Mouse (Mus musculus) limb, embryonic 10.5 days (tissue): ENCODE results near the gene Aanat. TPM values are rescaled to one million over a fixed set of nuclear protein-coding genes. Genes with fewer than 3 reads are reported as not detected.
"Not testable (repeated sequence)": the region's sequence is repeated elsewhere in the genome, so short reads cannot be mapped to it uniquely, and the experiment has no call there.

Experiments used
- DNase-seq: peaks from one replicate; pipeline ENCODE4 v3.0.0-alpha.2; 2017; ENCODE audit warnings: low spot score
- H3K27ac ChIP-seq: fragments of 300-500 bp; sonication (generic); 2 replicates; pipeline ENCODE4 v1.5.1; 2016; ENCODE audit warnings: mild to moderate bottlenecking
- H3K27me3 ChIP-seq: fragments of 300-500 bp; sonication (generic); 2 replicates; pipeline ENCODE4 v1.6.1; 2016; ENCODE audit warnings: low read depth, mild to moderate bottlenecking; ENCODE audit not compliant: poor library complexity, severe bottlenecking
- H3K36me3 ChIP-seq: fragments of 300-500 bp; sonication (generic); 2 replicates; pipeline ENCODE4 v1.6.1; 2016; ENCODE audit warnings: mild to moderate bottlenecking, moderate library complexity
- H3K4me1 ChIP-seq: fragments of 300-500 bp; sonication (generic); 2 replicates; pipeline ENCODE4 v1.6.1; 2016
- H3K4me3 ChIP-seq: fragments of 300-500 bp; sonication (generic); 2 replicates; pipeline ENCODE4 v1.5.1; 2016; ENCODE audit warnings: mild to moderate bottlenecking, moderate library complexity
- H3K9me3 ChIP-seq: fragments of 300-500 bp; sonication (generic); replicated peaks from 2 replicates; pipeline ENCODE4 v1.6.1; 2016; ENCODE audit warnings: mild to moderate bottlenecking
- WGBS: fragments of 180-500 bp; shearing (Covaris S2); methylation state at CpG from one replicate; pipeline ENCODE4 v1.1.7; 2016; 5-methylcytosine and 5-hydroxymethylcytosine counted together
- polyA plus RNA-seq: library from polyadenylated mRNA; unstranded; fragments of >200 nt; fragmentation: Nextera tagmentation; extraction: Ambion mirVana; gene quantifications from 2 replicates; pipeline ENCODE4 v1.2.1, GENCODE M21; 2016

The Aanat gene
- polyA plus RNA-seq, 1 experiment from 2014 or later: not detected

DNA sequence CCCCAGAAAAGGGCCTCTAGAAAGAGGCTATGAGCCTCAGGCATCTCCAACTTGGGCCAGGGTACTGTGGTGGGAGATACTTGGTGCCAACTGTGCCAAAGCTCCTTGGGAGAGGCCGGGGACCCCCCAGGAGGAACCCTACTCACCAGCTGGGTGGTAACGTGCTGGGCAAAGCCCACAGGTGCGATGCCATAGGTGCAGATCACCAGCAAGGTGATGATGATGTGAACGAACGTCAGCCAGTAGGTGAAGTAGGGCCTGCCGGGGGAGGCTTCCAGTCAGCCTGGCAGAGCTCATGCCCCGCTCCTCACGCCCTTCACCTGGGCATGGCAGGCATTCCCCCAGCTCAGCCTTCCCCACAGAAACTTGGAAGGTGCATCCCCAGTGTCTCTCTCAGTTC, 15.8 kb downstream of the Aanat start:
- Histone ChIP-seq H3K27ac (no peak overlapping the region), H3K4me1 (peaks cover 9% of the 10 kb centered on the region; the same call in 1 of the 2 replicates), H3K4me3 (no peak overlapping the region), H3K27me3 (no peaks in the 10 kb centered on the region), H3K9me3 (no peaks in the 10 kb centered on the region), H3K36me3 (peaks cover 36% of the 10 kb centered on the region)
- DNase-seq: no peak
- WGBS: 85% methylated on average over 8 of the region's 8 CpGs

DNA sequence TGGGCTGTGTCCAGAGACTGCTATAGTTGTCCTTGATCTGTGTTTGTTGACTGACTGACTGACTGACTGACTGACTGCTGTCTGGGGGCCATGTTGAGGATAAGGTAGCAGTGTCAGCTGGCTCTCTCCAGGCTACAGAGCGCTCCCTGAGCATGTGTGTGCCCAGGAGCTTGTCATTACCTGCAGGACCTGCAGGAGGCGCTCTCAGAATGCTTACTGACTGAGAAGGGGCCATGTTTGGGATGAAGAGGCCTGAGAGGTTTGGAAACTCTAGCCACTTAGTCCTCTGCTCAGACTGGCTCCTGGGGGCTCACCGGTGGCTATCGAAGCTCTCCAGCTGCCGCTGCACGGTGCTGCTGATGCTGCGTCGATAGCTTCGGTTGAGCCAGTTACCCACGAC, 17.1 kb downstream of the Aanat start:
- WGBS: 91% methylated on average over 10 of the region's 10 CpGs
- peaks cover 14% of the 10 kb centered on the region for H3K4me1 ChIP-seq

DNA sequence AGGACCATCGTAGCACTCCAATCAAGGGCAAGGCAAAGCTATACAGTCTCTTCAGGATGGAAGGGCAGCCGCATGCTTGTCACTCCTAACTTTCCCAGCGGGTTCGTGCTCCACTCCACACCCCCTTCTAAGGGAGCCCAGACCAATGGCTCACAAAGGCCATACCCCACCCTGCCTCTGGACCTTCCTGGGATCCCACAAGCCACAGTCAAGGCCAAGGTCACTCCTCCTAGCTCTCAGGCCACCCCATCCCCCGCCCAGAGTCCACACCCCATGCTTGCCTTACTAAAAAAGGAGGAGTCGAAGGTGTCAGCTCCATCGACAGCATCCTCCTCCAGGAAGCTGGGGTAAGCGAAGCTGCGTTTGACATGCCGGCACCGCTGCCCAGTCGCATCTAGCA, 17.9 kb downstream of the Aanat start:
- Histone ChIP-seq H3K27me3 (no peaks in the 10 kb centered on the region), H3K27ac (no peak overlapping the region; the same call in 1 of the 2 replicates), H3K36me3 (peaks cover 30% of the 10 kb centered on the region), H3K9me3 (no peaks in the 10 kb centered on the region), H3K4me3 (no peak overlapping the region), H3K4me1 (peaks cover 20% of the 10 kb centered on the region)
- DNase-seq: no peak
- WGBS: 89% methylated on average over 12 of the region's 12 CpGs

More for the DNA sequence above, 17.1 kb downstream of the Aanat start:
- Histone ChIP-seq H3K36me3 (peaks cover 38% of the 10 kb centered on the region), H3K27me3 (no peaks in the 10 kb centered on the region), H3K27ac (no peak overlapping the region), H3K4me3 (no peak overlapping the region), H3K9me3 (no peaks in the 10 kb centered on the region)
- DNase-seq: no peak

DNA sequence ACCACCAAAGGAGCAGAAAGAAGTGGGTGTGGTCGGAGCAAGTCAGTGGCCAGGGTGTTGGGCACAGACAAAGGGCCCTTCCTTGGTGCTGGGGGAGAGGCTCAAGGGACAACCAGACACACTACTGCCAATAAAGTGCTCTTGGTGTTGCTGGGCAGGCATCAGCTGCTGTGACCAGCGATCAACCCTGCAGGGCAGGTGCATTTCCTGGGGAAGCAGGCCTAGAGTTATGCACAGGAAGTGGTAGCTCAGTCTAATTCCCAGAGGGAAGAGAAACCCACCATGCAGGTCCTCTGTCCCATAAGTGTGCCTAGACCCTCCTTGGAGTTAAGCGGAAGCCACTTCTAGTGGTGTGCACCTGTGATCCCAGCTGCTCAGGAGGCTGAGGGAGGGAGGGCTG, 21.5 kb downstream of the Aanat start:
- WGBS: 98% methylated on average over 3 of the region's 3 CpGs
- H3K36me3 ChIP-seq: peaks cover 20% of the 10 kb centered on the region
- H3K4me3 ChIP-seq: no peak overlapping the region
- DNase-seq: no peak
- H3K4me1 ChIP-seq: peaks cover 32% of the 10 kb centered on the region
- H3K27me3 ChIP-seq: no peaks in the 10 kb centered on the region
- H3K27ac ChIP-seq: no peak overlapping the region; the same call in 1 of the 2 replicates
- H3K9me3 ChIP-seq: no peaks in the 10 kb centered on the region

DNA sequence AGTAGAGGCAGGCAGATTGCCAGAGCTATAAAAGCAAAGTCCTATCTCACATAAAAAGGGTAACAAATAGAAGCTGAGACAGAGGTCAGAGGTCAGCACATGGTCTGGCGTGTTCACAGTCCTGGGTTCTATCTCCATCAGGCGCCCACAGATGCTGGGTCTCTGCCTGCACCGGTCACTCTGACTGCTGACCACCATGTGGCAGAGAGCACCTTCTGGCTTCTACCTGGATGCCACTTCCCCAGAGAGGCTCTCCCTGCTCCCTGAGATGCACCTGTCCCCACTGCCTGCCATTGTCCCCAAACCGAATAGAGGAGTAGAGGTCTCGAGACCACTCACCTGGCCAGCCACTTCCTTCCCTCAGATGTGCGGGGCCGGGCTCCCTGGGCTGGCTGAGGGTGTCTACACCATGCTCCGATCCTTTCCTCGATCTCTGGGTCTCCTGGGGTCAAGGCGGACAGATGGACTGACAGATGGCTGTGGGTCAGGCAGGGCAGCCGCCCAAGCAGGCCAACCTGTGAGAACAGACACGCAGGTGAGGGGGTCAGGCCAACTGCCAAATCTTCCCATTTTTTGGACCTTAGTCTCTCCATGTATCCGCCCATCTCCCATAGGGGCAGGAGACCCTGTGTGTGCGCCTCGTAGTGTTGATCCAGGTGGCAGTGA, 23.9 kb downstream of the Aanat start:
- Histone ChIP-seq H3K9me3 (no peaks in the 10 kb centered on the region), H3K36me3 (peaks cover 10% of the 10 kb centered on the region; the same call in 1 of the 2 replicates), H3K27ac (no peak overlapping the region), H3K27me3 (no peaks in the 10 kb centered on the region), H3K4me1 (peaks cover 37% of the 10 kb centered on the region), H3K4me3 (no peak overlapping the region)
- 77% methylated on average over 15 of the region's 15 CpGs for WGBS
- no peak for DNase-seq

DNA sequence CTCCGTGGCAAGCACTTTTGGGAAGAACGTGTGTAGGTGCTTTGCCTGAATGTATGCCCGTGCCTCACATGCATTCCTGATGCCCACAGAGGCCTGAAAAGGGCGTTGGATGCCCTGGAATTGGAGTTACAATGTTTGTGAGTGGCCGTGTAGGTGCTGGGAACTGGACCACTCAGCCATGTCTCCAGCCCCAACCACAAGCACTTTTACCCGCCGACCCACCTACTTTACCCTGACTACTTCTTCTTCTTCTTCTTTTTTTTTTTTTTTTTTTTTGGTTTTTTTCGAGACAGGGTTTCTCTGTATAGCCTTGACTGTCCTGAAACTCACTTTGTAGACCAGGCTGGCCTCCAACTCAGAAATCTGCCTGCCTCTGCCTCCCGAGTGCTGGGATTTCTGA, 24.9 kb downstream of the Aanat start:
- not testable (repeated sequence) for H3K27me3 ChIP-seq
- H3K4me1 ChIP-seq: peaks cover 47% of the 10 kb centered on the region
- 84% methylated on average over 9 of the region's 9 CpGs for WGBS

DNA sequence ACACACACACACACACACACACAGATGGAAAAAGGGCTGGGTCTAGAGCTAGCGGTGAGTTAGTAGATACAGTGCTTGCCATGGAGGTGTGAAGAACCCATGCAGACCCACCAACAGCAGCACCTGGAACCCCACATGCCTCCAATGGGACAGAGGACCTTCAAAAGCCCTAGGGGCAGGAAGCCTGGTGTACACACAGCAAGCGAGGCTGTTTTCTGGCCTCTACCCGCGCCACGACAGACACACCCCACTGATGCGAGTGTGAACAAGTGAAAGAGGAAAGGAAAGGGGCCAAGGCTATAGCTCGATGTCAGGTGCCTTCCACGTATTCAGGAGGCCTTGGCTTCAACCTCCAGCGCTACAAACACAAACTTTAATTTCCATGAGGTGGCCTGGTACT, 25.7 kb downstream of the Aanat start:
- 92% methylated on average over 9 of the region's 9 CpGs for WGBS
- H3K9me3 ChIP-seq: no peaks in the 10 kb centered on the region
- H3K4me3 ChIP-seq: no peak overlapping the region
- no peak for DNase-seq
- peaks cover 4% of the 10 kb centered on the region; the same call in 1 of the 2 replicates for H3K36me3 ChIP-seq
- no peak overlapping the region for H3K27ac ChIP-seq
- H3K27me3 ChIP-seq: no peaks in the 10 kb centered on the region
- peaks cover 50% of the 10 kb centered on the region for H3K4me1 ChIP-seq

More for the DNA sequence above, 24.9 kb downstream of the Aanat start:
- not testable (repeated sequence) for H3K9me3 ChIP-seq, H3K27ac ChIP-seq, H3K4me3 ChIP-seq, H3K36me3 ChIP-seq, DNase-seq

DNA sequence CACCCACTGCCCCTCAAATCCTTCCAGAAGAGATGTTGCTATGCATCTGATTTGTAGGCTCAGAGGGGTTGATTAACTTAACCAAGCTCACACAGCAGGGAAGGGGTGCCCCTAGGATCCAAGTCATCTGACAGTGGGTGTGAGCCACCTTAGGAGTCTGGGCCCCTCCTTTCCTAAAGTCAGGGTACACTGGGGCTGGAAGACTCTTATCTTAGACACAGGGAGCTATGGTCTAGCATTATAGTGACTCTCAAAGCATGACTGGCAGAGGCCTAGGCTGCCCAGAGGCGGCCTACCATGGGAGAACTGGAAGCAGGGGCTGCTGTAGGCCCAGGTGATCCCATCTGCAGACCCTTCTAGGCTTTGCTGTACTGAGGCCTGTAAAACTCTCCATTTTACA, 26.3 kb downstream of the Aanat start:
- WGBS: 84% methylated on average over 1 of the region's 1 CpGs
- Histone ChIP-seq H3K27ac (no peak overlapping the region), H3K36me3 (no peaks in the 10 kb centered on the region), H3K4me1 (peaks cover 52% of the 10 kb centered on the region), H3K9me3 (no peaks in the 10 kb centered on the region), H3K4me3 (no peak overlapping the region), H3K27me3 (no peaks in the 10 kb centered on the region)
- no peak for DNase-seq

DNA sequence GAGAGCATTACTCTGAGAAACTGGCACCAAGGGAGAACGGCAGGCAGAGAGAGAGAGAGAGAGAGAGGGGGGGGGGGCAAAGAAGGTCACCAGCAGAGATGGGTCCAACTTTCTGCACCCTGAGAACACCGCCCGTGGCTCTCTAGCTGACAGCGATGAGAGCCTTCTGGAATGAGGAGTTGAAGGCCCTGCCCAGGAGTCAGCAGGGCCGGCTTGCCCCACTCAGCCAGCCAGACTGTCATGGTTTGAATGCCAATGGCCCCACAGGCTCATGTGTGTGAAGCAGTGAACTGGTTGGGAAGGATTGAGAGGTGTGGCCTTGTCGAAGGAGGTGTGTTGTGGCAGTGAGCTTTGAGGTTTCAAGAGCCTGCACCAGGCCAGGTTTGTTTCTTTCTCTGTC, 27.0 kb downstream of the Aanat start:
- Histone ChIP-seq H3K27me3 (no peaks in the 10 kb centered on the region), H3K4me3 (no peak overlapping the region), H3K9me3 (no peaks in the 10 kb centered on the region), H3K27ac (no peak overlapping the region), H3K4me1 (peaks cover 55% of the 10 kb centered on the region), H3K36me3 (no peaks in the 10 kb centered on the region)
- DNase-seq: no peak
- WGBS: 93% methylated on average over 6 of the region's 6 CpGs

DNA sequence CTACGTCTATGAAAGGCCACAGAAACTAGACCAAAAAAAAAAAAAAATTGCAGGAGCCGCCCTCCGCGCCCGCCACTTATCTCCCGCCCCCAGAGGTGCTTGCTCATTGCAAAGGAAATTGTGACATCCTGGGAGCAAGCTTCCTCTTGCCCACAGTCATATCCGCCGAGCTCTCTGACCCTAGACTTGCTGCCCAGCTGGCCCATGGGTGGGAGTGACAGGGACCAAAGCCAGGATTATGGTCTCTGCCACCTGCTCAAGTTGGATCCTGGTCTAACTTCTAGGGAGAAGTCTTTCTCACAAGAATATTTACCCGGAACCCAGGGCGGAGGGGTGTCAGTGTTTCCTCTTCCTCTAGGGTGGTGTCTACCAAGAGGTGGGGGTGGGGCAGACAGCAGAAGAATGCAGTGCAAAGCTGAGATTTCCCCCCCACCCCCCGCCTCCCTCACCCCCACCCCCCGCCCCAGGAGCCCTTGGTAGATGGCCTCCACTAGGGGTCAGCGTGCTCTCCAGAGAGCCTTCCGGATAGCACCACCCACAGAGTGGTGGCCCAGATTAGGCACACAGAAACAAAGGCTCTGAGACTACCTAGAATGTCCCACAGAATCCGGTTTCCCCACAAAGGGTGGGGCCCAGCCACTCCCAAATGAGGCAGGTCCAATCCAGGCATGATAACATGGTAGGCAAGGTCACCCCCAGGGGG, 29.7 kb downstream of the Aanat start:
- H3K27me3 ChIP-seq: peaks cover 6% of the 10 kb centered on the region; the same call in 1 of the 2 replicates
- H3K4me3 ChIP-seq: no peak overlapping the region
- no peak for DNase-seq
- H3K36me3 ChIP-seq: no peaks in the 10 kb centered on the region
- H3K27ac ChIP-seq: 0 out of 2 replicates have a peak overlapping the region, but pooled peaks have one; percentile 3
- peaks cover 63% of the 10 kb centered on the region for H3K4me1 ChIP-seq
- H3K9me3 ChIP-seq: no peaks in the 10 kb centered on the region
- 52% methylated on average over 15 of the region's 15 CpGs for WGBS

DNA sequence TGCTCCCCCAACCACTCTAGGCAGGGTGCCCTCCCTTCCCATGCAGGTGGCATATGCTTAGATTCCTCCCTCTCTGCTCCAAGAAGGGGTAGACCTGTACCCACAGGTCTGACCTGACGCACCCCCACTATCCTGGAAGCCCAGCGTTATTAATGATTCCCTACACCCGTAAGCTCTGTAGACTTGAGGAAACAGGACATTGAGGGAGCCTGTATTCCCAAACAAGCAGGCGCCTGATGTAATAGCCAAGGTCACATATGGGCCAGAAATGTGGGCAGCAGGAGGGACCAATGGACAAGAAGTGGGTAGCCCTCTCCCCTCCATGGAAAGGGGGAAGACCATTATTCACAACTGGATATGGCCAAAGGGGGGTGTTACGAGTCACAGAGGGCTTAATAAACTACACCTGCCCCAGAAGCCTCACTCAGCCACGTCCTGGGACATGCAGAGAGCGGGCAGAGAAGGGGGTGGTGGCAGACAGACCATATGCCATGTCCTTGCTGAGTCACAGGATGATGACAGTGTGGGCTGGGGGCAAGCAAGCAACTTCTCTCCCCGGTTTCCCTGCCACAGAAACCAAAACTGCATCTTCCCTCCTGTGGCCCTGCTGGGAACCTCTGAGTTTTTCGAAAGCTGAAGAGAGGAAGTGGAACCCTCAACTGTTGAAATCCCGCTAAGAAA, 30.3 kb downstream of the Aanat start:
- DNase-seq: no peak
- no peak overlapping the region for H3K4me3 ChIP-seq
- no peaks in the 10 kb centered on the region for H3K9me3 ChIP-seq
- H3K4me1 ChIP-seq: peaks cover 70% of the 10 kb centered on the region
- H3K27me3 ChIP-seq: peaks cover 9% of the 10 kb centered on the region; the same call in 1 of the 2 replicates
- 0 out of 2 replicates have a peak overlapping the region, but pooled peaks have one; percentile 3 for H3K27ac ChIP-seq
- no peaks in the 10 kb centered on the region for H3K36me3 ChIP-seq
- 74% methylated on average over 10 of the region's 10 CpGs for WGBS

DNA sequence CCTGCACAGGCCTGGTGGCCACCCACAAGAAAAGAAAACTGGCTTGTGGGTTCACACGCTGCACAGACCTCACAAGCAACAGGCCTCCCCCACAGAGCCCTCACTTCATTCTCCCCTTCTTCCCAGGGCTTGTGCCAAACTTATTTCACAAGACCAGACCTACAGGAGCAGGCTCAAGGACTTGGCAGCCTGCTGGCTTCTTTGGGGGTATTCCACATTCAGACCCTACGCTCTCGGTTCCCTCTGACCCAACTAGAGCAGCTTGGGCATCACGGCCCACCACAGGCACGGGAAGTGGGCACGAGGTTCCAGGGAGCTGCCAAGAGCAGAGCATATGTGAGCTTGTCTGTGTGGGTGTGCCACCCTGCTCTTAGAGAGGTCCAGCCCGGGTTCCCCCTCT, 31.4 kb downstream of the Aanat start:
- Histone ChIP-seq H3K4me1 (peaks cover 80% of the 10 kb centered on the region), H3K36me3 (no peaks in the 10 kb centered on the region), H3K27me3 (peaks cover 16% of the 10 kb centered on the region), H3K4me3 (no peak overlapping the region; the same call in 1 of the 2 replicates), H3K9me3 (no peaks in the 10 kb centered on the region), H3K27ac (0 out of 2 replicates have a peak overlapping the region, but pooled peaks have one; percentile 39)
- WGBS: 91% methylated on average over 7 of the region's 7 CpGs
- DNase-seq: no peak

DNA sequence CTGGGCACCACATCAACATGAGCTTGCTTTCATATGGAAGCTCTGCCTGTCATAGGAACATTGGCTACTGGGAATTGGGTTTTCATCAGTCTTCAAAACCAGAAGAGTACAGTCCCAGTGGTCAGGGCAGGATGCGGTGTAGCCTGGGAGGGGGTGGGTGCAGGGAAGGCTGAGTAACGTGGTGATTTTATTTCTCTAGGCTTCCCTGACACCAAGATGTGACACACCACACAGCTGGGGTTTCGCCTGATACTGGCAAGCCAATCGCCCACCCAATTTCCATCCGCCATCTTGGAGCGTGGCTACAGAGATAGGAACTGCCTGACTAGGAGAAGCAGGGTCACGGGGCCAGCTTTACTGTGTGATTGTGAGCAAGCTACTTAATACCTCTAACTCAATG, 32.4 kb downstream of the Aanat start:
- Histone ChIP-seq H3K27me3 (peaks cover 26% of the 10 kb centered on the region), H3K27ac (no peak overlapping the region), H3K4me3 (no peak overlapping the region), H3K4me1 (peaks cover 90% of the 10 kb centered on the region), H3K9me3 (no peaks in the 10 kb centered on the region), H3K36me3 (no peaks in the 10 kb centered on the region)
- WGBS: 91% methylated on average over 7 of the region's 7 CpGs
- DNase-seq: no peak
